Mouse (Mus musculus): ENCODE results near the gene Rassf2.

DNA sequence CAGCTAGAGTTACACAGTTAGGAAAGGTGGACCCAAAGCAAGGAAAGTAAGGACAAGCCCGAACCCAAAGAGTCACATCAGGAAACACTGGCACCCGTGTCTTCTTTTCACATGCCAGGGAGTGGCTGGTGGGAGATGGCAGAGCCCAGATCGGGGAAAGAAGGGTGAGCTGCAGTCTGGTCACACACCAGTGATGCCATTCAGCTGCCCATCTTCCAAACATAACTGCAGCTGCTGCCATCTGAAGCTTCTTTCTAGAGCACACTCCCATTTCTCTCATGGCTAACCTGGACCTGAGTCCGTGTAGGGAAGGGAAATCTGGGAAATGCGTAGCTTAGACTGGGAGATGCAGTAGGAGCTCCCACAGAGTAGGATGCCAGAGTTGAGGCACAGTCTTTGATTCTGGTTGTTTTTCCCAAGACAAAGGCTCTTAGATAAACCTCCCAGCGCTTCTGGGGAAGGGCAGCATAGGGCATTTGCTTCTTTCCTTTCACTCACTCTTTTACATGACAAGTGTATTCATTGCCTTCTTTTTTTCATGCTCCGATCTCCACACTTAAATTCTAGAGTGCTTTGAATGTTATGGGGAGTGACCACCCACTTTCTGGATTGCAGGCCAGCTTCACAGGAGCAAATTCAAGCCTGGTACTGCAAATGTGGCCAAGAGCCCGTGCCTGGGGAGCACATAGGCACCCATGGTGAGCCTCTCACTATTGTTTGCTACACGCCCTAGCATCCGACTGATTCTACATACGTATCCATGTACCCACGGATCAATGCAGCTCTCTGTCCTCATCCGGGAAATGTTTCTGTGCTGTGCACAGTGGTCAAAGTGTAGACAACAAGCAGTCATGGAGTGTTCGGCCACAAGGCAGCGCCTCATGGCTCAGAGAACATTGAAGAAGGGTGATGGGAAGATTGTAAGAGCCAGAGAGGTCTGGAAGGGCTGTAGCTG is 14.5 kb upstream of the Rassf2 start:
- no peak for TF ChIP-seq EP300 (IDR thresholded peaks at IDR 0.05)
- TF ChIP-seq CTCF (IDR thresholded peaks at IDR 0.05): no peak
